Mouse (Mus musculus): Measurements from ENCODE around the gene Gdf10. TPM values are rescaled to one million over a fixed set of nuclear protein-coding genes. Genes with fewer than 3 reads are reported as not detected.

Gene Gdf10
- 14.3 and 18.6 TPM in 2 replicates for polyA plus RNA-seq (2012; rRNA removed)

DNA sequence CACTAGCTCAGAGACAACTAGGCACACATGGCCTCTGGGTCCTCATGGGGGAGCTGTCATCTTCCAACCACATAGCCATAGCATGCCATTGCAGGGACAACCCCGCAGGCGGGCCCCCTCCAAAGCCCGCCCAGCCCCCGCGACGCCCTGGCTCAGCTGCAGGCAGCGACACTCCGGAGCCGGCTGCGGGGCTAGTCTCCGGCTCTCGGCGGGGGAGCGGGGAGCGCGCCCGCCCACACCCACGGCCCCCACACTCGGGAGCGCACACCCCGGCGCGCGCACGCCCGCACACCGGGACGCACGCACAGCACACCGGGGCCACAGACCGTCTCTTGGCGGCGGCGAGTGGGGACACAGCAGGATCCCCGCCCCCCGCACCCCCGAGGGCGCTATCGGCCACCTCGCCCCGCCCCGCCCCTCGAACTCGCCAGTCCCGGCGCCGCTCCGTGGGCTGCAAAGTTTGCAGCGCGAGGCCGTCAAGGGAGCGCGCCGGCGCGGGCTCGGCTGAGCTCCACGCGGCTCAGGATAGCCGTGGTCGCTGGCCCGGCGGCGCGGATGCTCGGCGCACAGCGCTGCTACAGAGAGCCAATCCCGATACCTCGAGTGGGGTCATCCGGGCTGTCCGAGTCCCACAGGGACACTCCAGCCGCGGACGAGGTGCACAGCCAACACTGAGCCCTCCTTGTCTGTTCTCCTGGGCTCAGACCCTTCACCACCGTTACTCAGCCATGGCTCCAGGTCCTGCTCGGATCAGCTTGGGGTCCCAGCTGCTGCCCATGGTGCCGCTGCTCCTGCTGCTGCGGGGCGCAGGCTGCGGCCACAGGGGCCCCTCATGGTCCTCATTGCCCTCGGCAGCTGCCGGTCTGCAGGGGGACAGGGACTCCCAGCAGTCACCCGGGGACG is at the start of gene Gdf10:
Gene Gdf10 (plus strand): TSS at position 420 of the 903 bp plus-strand sequence.
- no peak for DNase-seq (ENCODE audit: low spot score)

DNA sequence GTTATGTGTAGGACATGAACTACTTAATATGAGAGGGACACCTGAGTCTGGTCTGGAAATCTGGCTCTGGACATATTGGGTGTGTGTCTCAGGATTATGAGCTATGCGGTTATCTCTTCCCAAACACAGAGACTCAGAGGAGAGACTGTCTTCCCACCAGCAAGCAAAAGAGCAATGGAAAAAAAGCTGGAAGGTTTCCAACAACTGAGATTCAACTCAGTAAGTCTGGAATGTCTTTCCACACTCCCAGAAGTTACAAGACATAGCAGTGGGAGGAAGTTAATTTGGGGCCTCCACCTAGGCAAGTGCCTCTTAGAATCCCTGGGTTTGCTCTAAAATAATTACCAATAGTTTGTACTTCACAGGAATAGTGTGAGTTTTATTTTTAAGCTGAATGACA is 44.6 kb upstream of the Gdf10 start:
- no peak for DNase-seq (ENCODE audit: low spot score)

DNA sequence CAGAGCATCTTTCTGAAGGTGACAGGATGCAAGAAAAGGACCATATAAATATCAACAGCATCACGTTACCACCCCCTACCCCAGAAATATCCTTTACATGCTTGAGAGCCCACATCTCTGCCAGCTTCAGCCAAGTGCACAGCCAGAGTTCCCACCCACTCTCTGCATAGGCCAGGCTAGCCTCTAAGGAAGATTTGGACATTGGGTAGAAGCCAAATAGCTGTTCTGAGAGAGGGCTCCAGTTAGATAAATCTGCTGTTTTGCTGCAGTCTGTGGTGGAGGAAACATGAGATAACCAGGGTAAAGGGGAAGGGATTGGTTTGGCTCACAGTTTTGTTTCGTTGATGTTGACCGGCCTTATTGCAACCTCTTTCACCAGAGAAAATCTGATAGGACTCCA is 43.2 kb upstream of the Gdf10 start:
- no peak for DNase-seq (ENCODE audit: low spot score)

DNA sequence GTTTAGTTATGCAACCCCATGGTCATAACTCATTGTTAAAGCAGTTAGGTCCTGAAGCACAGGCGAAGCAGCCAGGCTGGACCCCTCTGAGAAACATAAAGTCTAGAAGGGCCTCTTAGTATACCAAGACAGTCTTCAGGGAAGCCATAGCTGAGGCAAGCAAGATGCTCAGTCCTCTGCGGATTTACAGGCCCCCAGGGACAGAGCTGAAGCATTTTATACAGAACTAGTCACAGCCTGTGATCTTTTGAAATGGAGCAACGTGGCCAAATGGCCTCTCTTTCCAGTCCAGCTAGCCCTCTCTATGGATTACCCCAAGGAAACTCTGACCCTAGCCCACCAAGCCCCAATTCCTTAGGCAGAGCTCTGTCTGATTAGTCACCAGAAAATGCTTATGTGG is 41.9 kb upstream of the Gdf10 start:
- no peak for DNase-seq (ENCODE audit: low spot score)

DNA sequence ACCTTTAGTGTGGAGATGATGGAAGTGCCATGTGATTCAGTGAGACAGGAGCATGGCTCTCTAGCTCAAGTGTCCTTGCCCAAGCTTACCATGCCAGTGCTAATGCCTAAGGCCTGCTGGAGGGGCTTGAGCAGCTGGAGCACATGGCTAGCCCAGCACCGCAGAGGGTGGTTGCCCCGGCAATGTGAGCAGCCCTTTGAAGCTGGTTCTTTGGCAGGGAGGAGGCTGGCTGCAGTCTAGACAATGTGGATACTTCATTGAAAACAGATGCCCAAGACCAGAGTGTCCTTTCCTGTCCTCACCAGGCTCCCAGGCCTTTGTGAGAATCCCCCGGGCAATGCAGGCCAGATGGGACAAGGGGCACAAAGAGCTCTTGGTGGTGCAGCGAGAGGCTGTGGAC is 40.3 kb upstream of the Gdf10 start:
- DNase-seq (ENCODE audit: low spot score) = no peak

DNA sequence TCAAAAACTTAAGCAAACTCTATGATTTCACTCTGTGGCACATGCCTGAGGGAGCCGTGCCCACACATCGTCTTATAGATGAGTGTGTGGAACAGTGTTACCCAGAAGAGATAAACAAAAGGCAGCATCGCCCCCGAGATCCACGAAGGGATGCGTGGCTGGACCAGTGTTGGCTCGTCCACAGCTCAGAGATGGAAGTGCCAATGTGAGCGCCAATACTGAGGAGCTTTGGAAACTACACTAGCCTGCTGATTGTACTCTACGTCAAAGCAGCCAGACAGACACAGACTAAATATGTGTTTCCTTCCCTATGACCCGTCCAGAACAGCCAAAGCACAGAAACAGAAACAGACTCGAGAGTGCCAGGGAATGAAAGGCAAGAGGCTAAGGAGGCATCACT is 37.9 kb upstream of the Gdf10 start:
- no peak for DNase-seq (ENCODE audit: low spot score)

DNA sequence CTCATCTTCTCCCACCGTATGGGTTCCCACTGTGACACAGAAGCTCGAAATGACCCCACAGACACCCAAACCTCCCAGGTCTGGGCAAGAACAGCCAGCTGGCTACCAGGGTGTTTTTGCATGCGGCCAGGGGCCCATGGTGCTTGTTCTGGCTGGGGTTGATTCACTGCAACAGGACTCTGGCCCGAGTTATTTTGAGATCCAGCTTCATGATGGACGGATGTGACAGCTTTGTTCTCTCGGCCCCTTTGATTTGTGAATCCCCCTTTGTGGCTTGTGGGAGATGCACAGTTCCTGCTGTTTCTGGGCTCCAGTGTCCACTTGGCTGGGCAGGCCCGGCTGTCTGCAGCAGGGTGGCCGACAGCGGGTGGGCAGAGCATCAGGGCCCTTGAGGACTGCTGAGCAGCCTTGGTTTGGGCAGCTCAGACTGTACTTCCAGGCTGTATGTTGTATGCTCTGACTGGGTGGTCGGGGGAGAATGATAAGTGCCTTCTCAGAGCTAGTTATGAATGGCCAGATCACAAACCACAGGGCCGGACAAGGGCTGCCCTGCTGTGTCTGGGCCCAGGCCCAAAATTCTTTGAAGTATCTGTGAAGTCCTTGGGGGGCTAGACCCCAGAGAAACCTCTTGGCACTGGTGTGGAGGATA is 34.9 kb upstream of the Gdf10 start:
- no peak for DNase-seq (ENCODE audit: low spot score)

DNA sequence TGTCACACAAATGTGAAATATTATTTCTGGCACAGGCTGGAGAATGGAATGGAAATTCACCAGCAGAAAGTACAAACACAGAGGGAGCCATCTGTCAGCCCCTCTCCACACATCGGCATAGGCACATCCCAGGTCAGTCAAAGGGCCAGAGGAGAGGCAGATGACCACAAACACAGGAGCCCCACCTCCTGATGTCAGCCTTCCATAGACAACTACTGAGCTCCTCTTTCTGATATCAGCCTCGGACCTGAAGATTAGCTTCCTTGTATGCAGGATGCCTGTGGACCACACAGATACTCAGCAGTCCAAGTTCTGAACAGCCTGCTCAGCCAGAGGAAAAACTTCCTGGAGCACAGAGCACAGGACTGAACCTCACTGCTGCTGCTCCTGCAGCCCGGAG is 33.4 kb upstream of the Gdf10 start:
- DNase-seq (ENCODE audit: low spot score) = no peak

DNA sequence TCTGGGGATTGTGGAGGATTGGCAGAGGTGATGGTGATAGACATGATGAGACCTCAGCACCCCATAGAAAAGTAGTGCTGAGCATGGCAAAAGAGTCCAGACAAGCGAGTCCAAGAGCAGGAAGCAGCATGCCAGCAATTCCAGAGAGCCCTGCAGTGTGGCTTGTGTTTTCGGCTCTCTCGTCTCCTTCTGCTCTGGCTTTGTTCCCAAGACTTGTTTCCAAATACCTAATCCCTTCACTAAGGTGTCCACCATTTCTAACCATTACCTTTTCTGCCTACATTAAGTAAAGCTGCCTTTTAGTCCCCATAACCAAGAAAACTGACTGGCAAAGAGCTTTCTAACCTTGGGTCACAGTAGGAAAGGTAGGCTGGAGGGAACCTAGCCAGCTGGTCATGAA is 31.9 kb upstream of the Gdf10 start:
- DNase-seq (ENCODE audit: low spot score) = no peak

DNA sequence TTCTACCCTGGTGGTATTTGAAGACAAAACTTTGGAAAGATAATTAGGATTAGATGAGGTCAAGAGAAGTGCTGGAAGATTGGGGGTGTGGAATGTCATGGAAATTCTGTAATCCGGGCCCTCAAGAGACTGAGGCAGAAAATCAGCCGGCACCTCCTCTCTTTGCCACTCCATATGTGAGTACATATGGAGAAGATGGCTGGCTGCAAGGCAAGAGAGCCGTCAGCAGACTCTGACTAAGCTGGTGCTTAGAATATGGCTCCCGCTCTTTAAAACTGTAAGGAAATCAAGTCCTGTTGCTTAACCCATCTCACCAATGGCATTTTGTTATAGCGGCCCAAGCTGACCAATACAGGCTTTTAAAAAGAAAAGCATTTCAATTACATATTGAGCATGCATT is 27.6 kb upstream of the Gdf10 start:
- DNase-seq (ENCODE audit: low spot score) = no peak

DNA sequence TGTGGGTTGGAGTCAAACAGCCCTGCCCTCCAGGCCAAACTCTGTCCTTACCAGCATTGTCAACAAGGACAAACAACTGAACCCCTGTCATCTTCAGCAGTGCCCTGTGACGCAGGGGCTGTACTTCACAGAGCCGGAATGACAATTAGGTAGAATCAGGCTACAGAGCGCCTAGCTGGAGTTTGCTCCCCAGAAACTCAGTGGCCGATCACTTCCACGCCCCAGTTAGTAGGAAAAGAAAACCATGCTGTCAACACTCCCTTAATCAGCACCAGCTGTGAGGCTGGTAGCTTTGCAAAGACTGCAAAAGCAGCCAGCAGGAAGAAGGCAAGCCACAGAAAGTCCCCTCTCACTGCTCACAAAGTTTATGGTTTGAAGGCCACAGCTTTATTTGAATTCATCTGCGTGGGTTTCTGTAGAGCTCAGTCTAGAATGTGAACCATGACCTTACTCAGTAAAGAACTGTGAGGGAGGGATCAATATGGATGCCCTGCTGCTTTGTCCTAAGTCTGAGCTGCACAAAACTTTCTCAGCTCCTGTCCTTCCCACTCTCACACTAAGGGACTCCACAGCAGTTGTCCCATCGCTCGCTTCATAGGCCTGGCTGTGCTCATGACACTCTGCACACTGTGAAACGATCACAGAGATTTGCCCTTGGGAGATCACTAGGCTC is 26.6 kb upstream of the Gdf10 start:
- no peak for DNase-seq (ENCODE audit: low spot score)

DNA sequence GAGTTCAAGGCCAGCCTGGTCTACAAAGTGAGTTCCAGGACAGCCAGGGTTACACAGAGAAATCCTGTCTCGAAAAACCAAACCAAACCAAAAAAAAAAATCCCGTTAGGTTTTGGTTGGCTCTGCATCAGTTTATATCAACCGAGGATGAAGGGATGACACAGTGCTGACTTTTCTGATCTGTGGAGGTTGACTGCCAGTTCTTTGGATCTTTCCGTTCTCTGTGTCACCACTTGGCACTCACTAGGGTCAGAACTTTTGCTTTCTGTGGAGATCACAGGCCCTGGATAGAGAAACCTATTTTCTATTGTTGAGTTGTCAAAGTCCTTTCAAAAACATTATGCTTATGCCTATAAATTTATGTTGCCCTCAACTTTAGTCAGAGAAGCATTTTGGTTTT is 20.6 kb upstream of the Gdf10 start:
- DNase-seq (ENCODE audit: low spot score) = no peak

DNA sequence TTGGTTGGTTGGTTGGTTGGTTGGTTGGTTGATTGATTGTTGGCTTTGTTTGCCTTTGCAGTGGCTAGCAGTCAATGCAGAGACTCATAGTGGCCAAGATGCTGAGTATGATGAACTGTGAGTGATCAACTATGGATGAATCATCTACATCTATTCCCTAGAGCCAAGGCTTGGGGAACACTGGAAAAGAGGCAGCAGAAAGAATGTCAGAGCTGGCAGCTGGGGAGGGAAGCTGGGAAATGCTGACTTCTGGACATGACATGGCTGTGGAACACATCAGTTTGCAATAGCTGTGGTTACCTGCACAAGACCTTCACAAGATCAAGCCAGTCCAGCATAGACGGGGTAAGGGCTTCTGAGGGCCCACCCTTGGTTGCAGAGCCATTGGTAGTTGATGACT is 20.2 kb upstream of the Gdf10 start:
- no peak for DNase-seq (ENCODE audit: low spot score)

DNA sequence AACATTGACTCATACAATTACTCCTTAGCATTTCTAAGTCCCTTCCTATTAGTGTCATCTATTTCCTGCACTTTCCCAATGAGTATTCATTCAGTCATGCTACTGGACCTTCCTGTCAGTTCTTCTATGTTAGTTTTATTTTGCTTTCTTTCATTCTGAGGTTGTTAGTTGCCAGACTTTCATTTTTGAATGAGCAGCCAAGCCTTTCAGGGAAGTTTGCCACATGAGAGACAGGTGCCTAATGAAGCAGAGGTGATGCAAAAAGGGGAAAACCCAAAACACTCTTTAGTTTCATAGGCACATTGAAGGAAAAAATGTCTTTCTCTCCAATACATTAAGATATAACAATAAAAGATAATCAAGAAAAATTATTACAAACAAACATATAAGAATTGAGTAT is 18.5 kb upstream of the Gdf10 start:
- no peak for DNase-seq (ENCODE audit: low spot score)

DNA sequence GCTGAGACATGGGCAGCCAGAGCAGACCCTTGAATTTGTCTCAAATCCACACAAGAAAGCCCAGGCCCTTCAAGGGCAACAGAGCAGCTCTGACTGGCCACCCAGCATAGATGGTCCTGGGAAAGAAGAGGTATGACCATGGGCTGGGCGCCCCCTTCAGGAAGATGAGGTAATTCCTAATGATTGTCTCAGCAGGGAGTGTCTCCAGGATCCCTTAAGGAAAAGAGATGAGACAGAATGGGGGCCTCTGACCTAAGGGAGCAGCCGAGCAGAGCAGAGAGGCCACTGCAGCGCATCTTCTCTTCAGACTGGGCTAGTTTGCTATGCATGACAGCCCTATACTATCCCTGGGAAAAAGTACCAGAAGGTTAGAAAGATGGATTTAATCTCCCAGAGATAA is 9.7 kb upstream of the Gdf10 start:
- DNase-seq (ENCODE audit: low spot score) = no peak

DNA sequence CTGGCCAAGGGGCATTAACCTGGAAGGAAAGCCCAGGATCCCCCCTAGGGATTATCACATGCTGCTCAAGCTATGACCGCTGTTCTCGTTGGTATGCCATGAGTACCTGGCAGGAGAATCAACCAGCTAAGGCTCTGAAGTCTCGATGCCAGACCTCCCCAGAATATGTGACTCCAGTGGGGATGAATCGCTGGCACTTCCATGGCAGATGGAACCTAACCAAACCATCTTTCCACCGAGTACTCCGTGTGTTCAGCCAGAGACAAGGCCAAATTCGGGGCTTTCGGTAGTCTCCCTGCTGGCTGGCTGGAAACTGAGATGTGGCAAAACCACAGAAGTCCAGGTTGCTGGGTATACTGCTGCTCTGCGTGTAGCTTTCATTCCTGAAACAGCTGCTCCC is 9.2 kb upstream of the Gdf10 start:
- no peak for DNase-seq (ENCODE audit: low spot score)

DNA sequence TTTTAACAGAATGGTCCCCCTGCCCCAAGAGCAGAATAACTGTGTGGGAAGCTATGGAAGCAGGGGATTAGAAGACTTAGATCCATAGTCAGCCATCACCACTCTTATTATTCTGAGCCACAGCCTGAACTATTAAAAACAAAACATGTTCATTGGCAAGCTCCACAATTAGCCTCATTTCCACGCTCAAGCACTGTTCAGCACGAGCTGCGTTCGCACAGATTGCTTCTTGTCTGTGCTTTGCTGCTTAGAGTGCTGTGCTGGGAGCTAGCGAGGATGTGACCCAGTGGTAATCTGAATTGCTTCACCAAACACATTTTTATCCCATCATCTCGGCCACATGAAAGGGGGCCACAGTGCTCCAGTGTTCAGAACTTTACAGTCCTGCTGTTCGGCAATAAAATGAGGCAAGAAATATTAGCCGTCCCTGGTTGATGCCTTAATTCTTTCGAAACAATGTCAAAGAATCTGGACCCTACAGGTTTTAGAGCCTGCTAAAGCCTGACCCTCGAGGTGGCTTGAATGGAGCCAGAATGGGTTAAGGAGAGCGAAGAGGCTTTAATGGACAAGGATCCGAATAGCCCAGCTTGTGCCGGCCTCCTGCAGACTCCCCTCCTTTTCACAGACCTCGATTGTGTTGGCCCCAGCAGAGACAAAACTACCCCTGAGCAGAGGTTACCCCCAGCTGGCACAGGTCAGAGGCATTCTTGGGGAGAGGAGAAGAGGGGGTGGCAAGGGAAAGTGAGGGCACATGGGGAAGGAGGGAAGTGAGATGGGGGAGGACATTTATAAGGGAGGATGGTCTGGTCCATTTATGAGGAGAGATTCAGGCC is 2.4 kb upstream of the Gdf10 start:
- DNase-seq (ENCODE audit: low spot score) = no peak

DNA sequence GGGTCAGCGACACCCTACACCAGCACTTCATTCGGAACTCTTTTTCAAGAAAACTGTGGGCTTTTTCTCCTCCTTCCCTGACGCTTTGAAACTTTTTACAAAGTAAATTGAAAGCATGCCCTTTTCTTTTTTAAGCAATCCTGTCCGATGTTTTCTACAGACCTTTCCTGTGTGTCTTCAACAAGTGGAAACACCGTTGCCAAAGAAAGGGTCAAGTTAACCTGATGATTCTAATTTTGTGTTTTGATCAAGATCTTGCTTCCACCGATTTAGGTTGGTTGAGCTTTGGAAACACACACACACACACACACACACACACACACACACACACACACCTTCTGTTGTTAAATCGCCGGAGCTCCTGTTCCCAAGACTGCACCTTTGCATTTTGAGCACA is 618 bp upstream of the Gdf10 start:
- no peak for DNase-seq (ENCODE audit: low spot score)

DNA sequence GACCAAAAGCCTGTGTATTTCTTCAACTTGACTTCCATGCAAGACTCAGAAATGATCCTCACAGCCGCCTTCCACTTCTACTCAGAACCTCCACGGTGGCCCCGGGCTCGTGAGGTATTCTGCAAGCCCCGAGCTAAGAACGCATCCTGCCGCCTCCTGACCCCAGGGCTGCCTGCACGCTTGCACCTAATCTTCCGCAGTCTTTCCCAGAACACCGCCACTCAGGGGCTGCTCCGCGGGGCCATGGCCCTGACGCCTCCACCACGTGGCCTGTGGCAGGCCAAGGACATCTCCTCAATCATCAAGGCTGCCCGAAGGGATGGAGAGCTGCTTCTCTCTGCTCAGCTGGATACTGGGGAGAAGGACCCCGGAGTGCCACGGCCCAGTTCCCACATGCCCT is 8.5 kb downstream of the Gdf10 start:
- no peak for DNase-seq (ENCODE audit: low spot score)

DNA sequence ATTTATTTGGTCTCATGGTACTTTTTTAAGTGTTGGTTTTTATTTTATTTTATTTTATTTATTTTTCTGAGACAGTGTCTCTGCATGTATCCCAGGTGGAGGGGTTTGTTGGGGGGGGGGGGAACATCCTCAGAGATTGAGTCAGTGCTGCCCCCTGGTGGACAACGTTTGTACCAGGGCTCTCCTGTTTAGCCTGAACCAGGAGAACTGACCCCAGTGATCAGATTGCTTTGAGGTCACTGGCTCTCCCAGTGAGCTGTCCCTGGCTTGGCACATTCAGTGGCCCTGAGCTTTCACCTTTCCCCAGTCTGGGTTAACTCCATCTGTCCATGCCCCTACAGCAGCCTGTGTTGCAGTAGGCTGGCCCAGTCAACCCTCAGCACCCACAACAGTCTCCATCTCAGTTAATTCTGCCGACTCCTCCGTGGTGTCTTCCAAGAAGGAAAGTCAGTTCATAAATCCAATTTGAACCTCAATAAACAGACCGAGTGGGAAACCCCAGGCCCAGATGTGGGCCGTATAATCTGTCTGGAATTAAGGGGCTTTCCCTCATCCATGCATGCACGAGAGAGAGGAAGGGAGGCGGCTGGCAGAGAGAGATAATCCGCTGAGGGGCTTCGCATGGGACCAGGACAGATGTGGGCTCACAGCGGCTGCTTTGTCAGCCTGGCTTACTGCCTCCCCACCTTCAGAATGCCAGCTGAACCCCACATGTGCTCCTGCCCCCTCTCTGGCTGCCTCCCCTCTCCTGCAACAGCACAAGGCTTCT is 9.7 kb downstream of the Gdf10 start:
- no peak for DNase-seq (ENCODE audit: low spot score)

DNA sequence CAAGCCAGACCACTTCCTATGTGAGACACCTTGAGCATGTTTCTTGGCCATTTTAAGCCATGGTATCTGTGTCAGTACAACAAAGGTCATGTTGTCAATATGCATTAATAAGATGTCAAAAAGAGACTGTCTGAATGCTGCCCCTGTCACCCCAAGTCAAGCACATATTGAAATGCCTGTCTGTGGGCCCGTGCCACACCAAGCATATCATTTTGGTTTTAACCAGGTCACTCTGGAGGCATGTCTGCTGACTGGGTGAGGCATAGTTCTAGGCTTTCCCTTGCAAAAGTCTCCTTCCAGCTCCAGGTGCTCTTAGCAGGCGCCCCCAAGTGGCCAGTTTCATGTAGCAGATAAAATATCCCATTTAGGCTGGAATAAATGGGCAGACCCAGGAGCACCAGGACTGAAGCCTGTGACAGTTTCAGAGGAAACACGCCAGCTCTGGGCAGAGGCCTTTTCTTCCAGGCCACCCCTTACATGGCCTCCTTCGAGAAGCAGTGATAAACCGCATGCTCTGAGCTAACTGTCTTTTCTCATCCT is 10.5 kb downstream of the Gdf10 start:
- DNase-seq (ENCODE audit: low spot score) = no peak
